Mouse (Mus musculus): ENCODE results near the gene Dync1i1. TPM values are rescaled to one million over a fixed set of nuclear protein-coding genes. Genes with fewer than 3 reads are reported as not detected.
A peak's percentile ranks its signal among the peaks of the same experiment; 100 is the strongest.

Gene Dync1i1
- polyA plus RNA-seq, 1 experiment = 202 TPM

GRCm38 (mm10) chr6:5866091-5866490 is 140.7 kb downstream of the Dync1i1 start:
- no peak overlapping the region for H3K4me3 ChIP-seq (replicated peaks; ENCODE audit: insufficient read depth, low read depth, low read length)
- no peak for DNase-seq
- 85% methylated on average over 5 of the region's 5 CpGs for WGBS
- H3K27ac ChIP-seq (ENCODE audit: insufficient read depth, low read length) = no peak overlapping the region
- no peak for TF ChIP-seq CTCF (IDR thresholded peaks at IDR 0.05; ENCODE audit: borderline replicate concordance, insufficient read depth, low read depth, low read length)
- TF ChIP-seq POLR2A (IDR thresholded peaks at IDR 0.05; ENCODE audit: borderline replicate concordance, insufficient read depth, low read length) = no peak
- H3K27me3 ChIP-seq (ENCODE audit: control insufficient read depth, insufficient read depth, low read length) = no peaks in the 10 kb centered on the region
- no peaks in the 10 kb centered on the region for H3K4me1 ChIP-seq (ENCODE audit: control insufficient read depth, insufficient read depth, low read length)

- no peaks in the 10 kb centered on the region for H3K27me3 ChIP-seq (ENCODE audit: control insufficient read depth, insufficient read depth, low read length)
- 94% methylated on average over 4 of the region's 4 CpGs for WGBS
- TF ChIP-seq CTCF (IDR thresholded peaks at IDR 0.05; ENCODE audit: borderline replicate concordance, insufficient read depth, low read depth, low read length) = no peak
- TF ChIP-seq POLR2A (IDR thresholded peaks at IDR 0.05; ENCODE audit: borderline replicate concordance, insufficient read depth, low read length) = no peak
- no peak for DNase-seq
- no peak overlapping the region for H3K4me3 ChIP-seq (replicated peaks; ENCODE audit: insufficient read depth, low read depth, low read length)
- no peak overlapping the region for H3K27ac ChIP-seq (ENCODE audit: insufficient read depth, low read length)
- no peaks in the 10 kb centered on the region for H3K4me1 ChIP-seq (ENCODE audit: control insufficient read depth, insufficient read depth, low read length)
Measured at GRCm38 (mm10) chr6:5867221-5867620, 141.8 kb downstream of the Dync1i1 start.

GRCm38 (mm10) chr6:5871060-5871459 is 145.6 kb downstream of the Dync1i1 start:
- H3K4me1 ChIP-seq (ENCODE audit: control insufficient read depth, insufficient read depth, low read length) = no peaks in the 10 kb centered on the region
- no peak overlapping the region for H3K4me3 ChIP-seq (replicated peaks; ENCODE audit: insufficient read depth, low read depth, low read length)
- no peak for DNase-seq
- 77% methylated on average over 5 of the region's 5 CpGs for WGBS
- no peak for TF ChIP-seq CTCF (IDR thresholded peaks at IDR 0.05; ENCODE audit: borderline replicate concordance, insufficient read depth, low read depth, low read length)
- no peak overlapping the region for H3K27ac ChIP-seq (ENCODE audit: insufficient read depth, low read length)
- H3K27me3 ChIP-seq (ENCODE audit: control insufficient read depth, insufficient read depth, low read length) = no peaks in the 10 kb centered on the region

GRCm38 (mm10) chr6:5871581-5872298 is 146.3 kb downstream of the Dync1i1 start:
- WGBS = 89% methylated on average over 15 of the region's 15 CpGs
- TF ChIP-seq POLR2A (IDR thresholded peaks at IDR 0.05; ENCODE audit: borderline replicate concordance, insufficient read depth, low read length) = no peak
- no peak for TF ChIP-seq CTCF (IDR thresholded peaks at IDR 0.05; ENCODE audit: borderline replicate concordance, insufficient read depth, low read depth, low read length)
- DNase-seq = no peak
- H3K27ac ChIP-seq (ENCODE audit: insufficient read depth, low read length) = no peak overlapping the region
- H3K27me3 ChIP-seq (ENCODE audit: control insufficient read depth, insufficient read depth, low read length) = no peaks in the 10 kb centered on the region
- H3K4me3 ChIP-seq (replicated peaks; ENCODE audit: insufficient read depth, low read depth, low read length) = no peak overlapping the region
- H3K4me1 ChIP-seq (ENCODE audit: control insufficient read depth, insufficient read depth, low read length) = no peaks in the 10 kb centered on the region

GRCm38 (mm10) chr6:5889341-5889740 is 163.9 kb downstream of the Dync1i1 start:
- WGBS = 31% methylated on average over 6 of the region's 6 CpGs
- DNase-seq = peak in 1 of 2 experiments; percentile 12
- peaks cover 3% of the 10 kb centered on the region for H3K4me1 ChIP-seq (ENCODE audit: control insufficient read depth, insufficient read depth, low read length)
- H3K27ac ChIP-seq (ENCODE audit: insufficient read depth, low read length) = no peak overlapping the region
- H3K4me3 ChIP-seq (replicated peaks; ENCODE audit: insufficient read depth, low read depth, low read length) = no peak overlapping the region
- H3K27me3 ChIP-seq (ENCODE audit: control insufficient read depth, insufficient read depth, low read length) = no peaks in the 10 kb centered on the region
- TF ChIP-seq CTCF (IDR thresholded peaks at IDR 0.05; ENCODE audit: borderline replicate concordance, insufficient read depth, low read depth, low read length) (no peak), POLR2A (IDR thresholded peaks at IDR 0.05; ENCODE audit: borderline replicate concordance, insufficient read depth, low read length) (no peak)

DNA sequence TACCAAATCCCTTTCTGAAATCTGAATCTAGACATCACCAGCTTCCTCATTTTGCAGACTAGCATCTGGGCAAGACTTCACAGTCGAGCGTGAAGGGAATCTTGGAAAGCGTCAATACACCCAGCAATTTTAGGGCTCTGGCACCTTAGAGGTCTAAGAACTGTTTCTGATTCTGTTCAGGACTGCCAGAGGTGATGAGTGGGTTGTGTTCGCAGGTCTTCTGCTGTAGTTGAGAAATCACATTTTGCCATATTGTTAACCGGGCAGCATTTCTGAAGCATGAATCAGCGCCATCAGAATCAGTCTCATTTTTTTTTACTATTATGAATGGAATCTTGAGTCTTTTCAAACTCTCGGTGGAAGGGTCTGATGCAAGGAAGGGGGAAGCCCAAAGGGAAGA is 185.9 kb downstream of the Dync1i1 start:
- no peaks in the 10 kb centered on the region for H3K4me1 ChIP-seq (ENCODE audit: control insufficient read depth, insufficient read depth, low read length)
- no peak overlapping the region for H3K4me3 ChIP-seq (replicated peaks; ENCODE audit: insufficient read depth, low read depth, low read length)
- TF ChIP-seq CTCF (IDR thresholded peaks at IDR 0.05; ENCODE audit: borderline replicate concordance, insufficient read depth, low read depth, low read length) = no peak
- no peak for TF ChIP-seq POLR2A (IDR thresholded peaks at IDR 0.05; ENCODE audit: borderline replicate concordance, insufficient read depth, low read length)
- H3K27me3 ChIP-seq (ENCODE audit: control insufficient read depth, insufficient read depth, low read length) = no peaks in the 10 kb centered on the region
- 79% methylated on average over 7 of the region's 7 CpGs for WGBS
- no peak overlapping the region for H3K27ac ChIP-seq (ENCODE audit: insufficient read depth, low read length)
- DNase-seq = no peak

DNA sequence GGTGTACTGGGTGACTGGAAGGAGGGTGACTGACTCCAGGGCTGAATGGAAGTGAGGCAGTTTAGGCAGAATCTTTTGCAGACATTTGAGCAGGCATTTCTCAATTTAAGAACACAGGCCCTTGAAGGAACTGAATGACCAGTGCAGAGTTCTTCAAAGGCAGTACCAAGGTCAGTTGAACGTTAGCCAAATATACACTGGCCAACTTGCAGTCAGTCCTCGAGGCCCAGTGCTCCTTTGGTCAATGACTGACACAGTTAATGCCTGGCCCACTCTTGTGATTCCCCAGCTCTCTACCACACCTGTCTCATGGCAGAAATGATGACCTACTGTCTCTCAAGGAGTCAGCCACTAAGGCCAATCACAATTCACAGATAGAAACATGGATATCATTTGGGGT is 189.6 kb downstream of the Dync1i1 start:
- no peak overlapping the region for H3K4me3 ChIP-seq (replicated peaks; ENCODE audit: insufficient read depth, low read depth, low read length)
- TF ChIP-seq CTCF (IDR thresholded peaks at IDR 0.05; ENCODE audit: borderline replicate concordance, insufficient read depth, low read depth, low read length) = no peak
- TF ChIP-seq POLR2A (IDR thresholded peaks at IDR 0.05; ENCODE audit: borderline replicate concordance, insufficient read depth, low read length) = no peak
- H3K27ac ChIP-seq (ENCODE audit: insufficient read depth, low read length) = no peak overlapping the region
- no peaks in the 10 kb centered on the region for H3K4me1 ChIP-seq (ENCODE audit: control insufficient read depth, insufficient read depth, low read length)
- no peaks in the 10 kb centered on the region for H3K27me3 ChIP-seq (ENCODE audit: control insufficient read depth, insufficient read depth, low read length)
- WGBS = 54% methylated on average over 2 of the region's 2 CpGs
- DNase-seq = no peak

DNA sequence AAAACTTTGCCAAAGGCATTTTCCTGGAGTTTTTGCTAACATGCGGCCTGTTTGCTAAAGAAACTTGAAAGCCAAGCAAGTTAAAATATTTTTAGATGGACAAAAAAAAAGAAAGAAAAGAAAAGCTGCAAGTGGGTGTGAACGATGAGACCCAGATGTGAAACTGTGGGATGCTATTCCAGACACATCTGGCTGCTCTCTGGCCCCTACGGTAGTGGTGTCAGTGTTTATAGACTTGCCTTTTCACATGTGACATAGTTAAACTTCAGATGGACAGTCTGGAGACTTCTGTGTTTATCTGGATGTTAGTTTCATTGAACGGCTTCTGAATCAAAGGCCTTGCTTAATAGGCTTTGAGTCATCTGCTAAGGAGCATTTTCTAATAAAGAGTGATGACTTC is 195.2 kb downstream of the Dync1i1 start:
- WGBS = 89% methylated on average over 4 of the region's 4 CpGs
- TF ChIP-seq POLR2A (IDR thresholded peaks at IDR 0.05; ENCODE audit: borderline replicate concordance, insufficient read depth, low read length) (no peak), CTCF (IDR thresholded peaks at IDR 0.05; ENCODE audit: borderline replicate concordance, insufficient read depth, low read depth, low read length) (no peak)
- Histone ChIP-seq H3K27me3 (ENCODE audit: control insufficient read depth, insufficient read depth, low read length) (no peaks in the 10 kb centered on the region), H3K27ac (ENCODE audit: insufficient read depth, low read length) (no peak overlapping the region), H3K4me1 (ENCODE audit: control insufficient read depth, insufficient read depth, low read length) (no peaks in the 10 kb centered on the region), H3K4me3 (replicated peaks; ENCODE audit: insufficient read depth, low read depth, low read length) (no peak overlapping the region)
- no peak for DNase-seq

Data from cerebellum, adult 2 months (tissue).